Mouse (Mus musculus) forebrain, embryonic 11.5 days (tissue): Measurements from ENCODE around the gene Fbxl19. TPM values are rescaled to one million over a fixed set of nuclear protein-coding genes. Genes with fewer than 3 reads are reported as not detected.

ENCODE experiments used
- ATAC-seq: fragments of 200-750 bp; cut with Nextera tagmentation; replicated peaks from 2 replicates; pipeline ENCODE4 v1.8.0; 2017; ENCODE audit warnings: moderate TSS enrichment; ENCODE audit not compliant: low FRiP score
- DNase-seq: peaks from one replicate; pipeline ENCODE4 v3.0.0-alpha.2; 2017; ENCODE audit warnings: low spot score
- H3K27ac ChIP-seq: fragments of 300-500 bp; sonication (generic); 2 replicates; pipeline ENCODE4 v1.5.1; 2014; ENCODE audit warnings: low read depth, low read length
- H3K27me3 ChIP-seq: fragments of 300-500 bp; sonication (generic); 2 replicates; pipeline ENCODE4 v1.6.1; 2014; ENCODE audit warnings: mild to moderate bottlenecking, low read length, mixed read lengths; ENCODE audit not compliant: control insufficient read depth, insufficient read depth
- H3K36me3 ChIP-seq: fragments of 300-500 bp; sonication (generic); 2 replicates; pipeline ENCODE4 v1.6.1; 2014; ENCODE audit warnings: mild to moderate bottlenecking, low read length, moderate library complexity, mixed read lengths; ENCODE audit not compliant: control insufficient read depth, insufficient read depth
- H3K4me1 ChIP-seq: fragments of 300-500 bp; sonication (generic); replicated peaks from 2 replicates; pipeline ENCODE4 v1.6.1; 2014; ENCODE audit warnings: low read length, mixed read lengths; ENCODE audit not compliant: control insufficient read depth, insufficient read depth
- H3K4me2 ChIP-seq: fragments of 300-500 bp; sonication (generic); 2 replicates; pipeline ENCODE4 v1.6.1; 2014; ENCODE audit warnings: low read depth, mild to moderate bottlenecking, low read length, moderate library complexity, mixed read lengths; ENCODE audit not compliant: severe bottlenecking
- H3K4me3 ChIP-seq: fragments of 300-500 bp; sonication (generic); 2 replicates; pipeline ENCODE4 v1.5.1; 2014; ENCODE audit warnings: low read depth, low read length
- H3K9ac ChIP-seq: fragments of 300-500 bp; sonication (generic); 2 replicates; pipeline ENCODE4 v1.6.1; 2014; ENCODE audit warnings: low read length
- H3K9me3 ChIP-seq: fragments of 300-500 bp; sonication (generic); 2 replicates; pipeline ENCODE4 v1.6.1; 2016; ENCODE audit warnings: low read length, mixed read lengths; ENCODE audit not compliant: control insufficient read depth
- WGBS: fragments of 180-500 bp; shearing (Covaris S2); extraction: QIAGEN DNeasy Blood & Tissue Kit; methylation state at CpG from one replicate; pipeline ENCODE4 v1.1.7; 2014; 5-methylcytosine and 5-hydroxymethylcytosine counted together
- polyA plus RNA-seq: library from polyadenylated mRNA; unstranded; fragments of >200 nt; fragmentation: Nextera tagmentation; extraction: Ambion mirVana; gene quantifications from 2 replicates; pipeline ENCODE4 v1.2.1, GENCODE M21; 2014

Fbxl19 gene
- polyA plus RNA-seq, 1 experiment from 2014 or later: 7.9 TPM

GRCm38 (mm10) chr7:127799738-127800137, 55.4 kb downstream of the Fbxl19 start:
- peaks cover 26% of the 10 kb centered on the region for H3K36me3 ChIP-seq

DNA sequence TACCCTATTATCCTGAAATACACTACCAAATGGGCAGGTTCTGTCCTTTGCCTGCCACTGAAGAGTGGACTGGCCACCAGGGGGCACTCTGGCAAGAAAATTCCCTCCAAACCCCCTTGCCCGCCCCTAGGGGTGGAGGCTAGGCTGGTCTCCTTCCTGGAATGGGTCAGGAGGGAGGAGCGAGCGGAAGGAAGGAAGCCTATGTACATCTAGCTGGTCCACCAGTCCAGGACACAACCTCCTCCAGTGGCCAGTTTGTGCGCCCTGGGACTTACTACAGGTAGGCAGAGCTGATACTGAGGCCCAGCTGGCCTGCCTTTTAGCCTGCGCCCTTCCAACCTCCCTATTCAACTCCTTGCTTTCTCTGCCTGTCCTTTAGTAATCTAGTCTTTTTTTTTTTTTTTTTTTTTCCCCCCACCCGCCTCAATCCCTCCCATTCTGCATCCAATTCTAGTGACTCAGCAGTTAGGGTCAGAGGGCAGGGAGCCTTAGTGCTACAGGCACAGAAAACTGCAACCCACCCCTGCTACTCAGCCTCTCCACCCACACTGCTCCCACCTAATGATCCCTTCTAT, 56.2 kb downstream of the Fbxl19 start, which contains the start of gene Hsd3b7:
TSS of gene Hsd3b7 (plus strand) at position 170 of the 575 bp plus-strand sequence.
- Histone ChIP-seq H3K27me3 (no peaks in the 10 kb centered on the region), H3K4me3 (no peak within 1 kb of the TSS), H3K4me1 (no peaks in the 10 kb centered on the region), H3K36me3 (peaks cover 20% of the 10 kb centered on the region), H3K9me3 (no peaks in the 10 kb centered on the region), H3K27ac (no peak within 1 kb of the TSS), H3K9ac (no peak within 1 kb of the TSS), H3K4me2 (no peak within 1 kb of the TSS)
- ATAC-seq (peak; percentile 86), DNase-seq (peak; percentile 95)
- 36% methylated on average over 6 of the region's 6 CpGs for WGBS

More at GRCm38 (mm10) chr7:127799738-127800137, 55.4 kb downstream of the Fbxl19 start:
- Histone ChIP-seq H3K4me2 (no peak overlapping the region), H3K27me3 (no peaks in the 10 kb centered on the region), H3K4me3 (no peak overlapping the region), H3K4me1 (no peaks in the 10 kb centered on the region), H3K9me3 (no peaks in the 10 kb centered on the region), H3K9ac (no peak overlapping the region), H3K27ac (no peak overlapping the region)
- DNase-seq (no peak), ATAC-seq (no peak)
- 93% methylated on average over 1 of the region's 1 CpGs for WGBS

GRCm38 (mm10) chr7:127801010-127801621, 56.8 kb downstream of the Fbxl19 start:
- WGBS: 92% methylated on average over 8 of the region's 8 CpGs
- DNase-seq (no peak), ATAC-seq (no peak)
- no peaks in the 10 kb centered on the region for H3K9me3 ChIP-seq
- H3K4me1 ChIP-seq: no peaks in the 10 kb centered on the region
- peaks cover 15% of the 10 kb centered on the region for H3K36me3 ChIP-seq
- H3K4me2 ChIP-seq: no peak overlapping the region
- H3K27me3 ChIP-seq: no peaks in the 10 kb centered on the region
- no peak overlapping the region for H3K4me3 ChIP-seq
- H3K27ac ChIP-seq: no peak overlapping the region
- no peak overlapping the region for H3K9ac ChIP-seq

DNA sequence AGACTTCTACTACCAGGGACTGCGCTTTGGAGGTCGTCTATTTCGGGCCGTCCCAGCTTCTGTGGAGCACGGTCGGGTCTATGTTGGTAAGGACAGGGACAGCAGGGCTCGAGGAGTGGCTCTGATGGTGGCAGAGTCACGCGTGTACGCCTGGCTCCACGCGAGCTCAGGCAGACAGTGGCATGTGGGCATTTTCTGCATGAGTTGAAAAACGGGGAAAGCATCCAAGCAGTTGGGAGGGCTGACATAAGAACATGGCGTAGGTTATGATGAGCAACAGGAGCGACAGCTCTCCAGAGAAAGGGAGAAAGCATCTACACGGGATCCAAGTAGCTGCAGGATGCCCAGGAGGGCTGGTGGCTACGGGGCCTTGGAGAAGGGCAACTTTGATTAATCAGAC, 58.0 kb downstream of the Fbxl19 start:
- no peaks in the 10 kb centered on the region for H3K27me3 ChIP-seq
- no peaks in the 10 kb centered on the region for H3K4me1 ChIP-seq
- no peak overlapping the region for H3K9ac ChIP-seq
- H3K27ac ChIP-seq: no peak overlapping the region
- peaks cover 8% of the 10 kb centered on the region; the same call in 1 of the 2 replicates for H3K36me3 ChIP-seq
- H3K4me2 ChIP-seq: no peak overlapping the region
- WGBS: 92% methylated on average over 17 of the region's 17 CpGs
- no peaks in the 10 kb centered on the region for H3K9me3 ChIP-seq
- DNase-seq (no peak), ATAC-seq (no peak)
- no peak overlapping the region for H3K4me3 ChIP-seq

DNA sequence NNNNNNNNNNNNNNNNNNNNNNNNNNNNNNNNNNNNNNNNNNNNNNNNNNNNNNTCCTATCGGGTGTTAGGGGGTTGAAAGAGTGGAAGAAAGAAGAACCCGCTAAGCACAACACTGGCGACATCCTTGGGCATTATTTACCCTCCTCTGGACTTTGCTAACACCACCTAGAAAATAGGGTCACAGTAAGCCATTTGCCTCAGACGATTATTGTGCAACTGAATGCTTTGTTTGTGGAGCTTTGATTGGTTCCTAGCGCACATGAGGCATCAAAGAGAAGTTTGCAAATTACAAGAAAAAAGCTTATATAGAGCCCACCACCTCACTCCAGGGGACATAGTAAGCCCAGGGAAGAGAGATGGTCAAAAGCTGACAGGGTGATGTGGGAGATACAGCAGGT, 64.5 kb downstream of the Fbxl19 start:
- no peak overlapping the region for H3K27ac ChIP-seq
- WGBS: 64% methylated on average over 5 of the region's 5 CpGs
- H3K36me3 ChIP-seq: no peaks in the 10 kb centered on the region

DNA sequence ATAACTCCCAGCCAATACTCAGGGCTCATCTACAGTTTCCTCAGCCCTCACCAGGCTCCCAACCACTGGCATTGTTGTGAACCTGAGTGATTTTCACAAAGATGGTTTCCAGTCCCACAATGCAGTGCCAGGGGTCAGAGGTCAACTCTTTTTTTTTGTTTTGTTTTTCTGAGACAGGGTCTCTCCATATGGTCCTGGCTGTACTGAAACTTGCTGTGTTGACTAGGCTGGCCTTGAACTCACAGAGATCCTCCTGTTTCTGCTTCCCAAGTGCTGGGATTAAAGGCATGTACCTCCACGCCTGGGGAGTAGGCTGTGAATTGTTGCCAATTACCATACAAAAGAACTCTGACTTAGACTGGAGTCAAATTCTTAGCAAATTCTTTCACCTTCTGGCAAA, 65.5 kb downstream of the Fbxl19 start:
- no peak for ATAC-seq
- DNase-seq: no peak
- Histone ChIP-seq H3K4me2 (no peak overlapping the region), H3K4me1 (no peaks in the 10 kb centered on the region), H3K27ac (no peak overlapping the region), H3K27me3 (no peaks in the 10 kb centered on the region), H3K36me3 (no peaks in the 10 kb centered on the region), H3K9me3 (no peaks in the 10 kb centered on the region), H3K4me3 (no peak overlapping the region), H3K9ac (no peak overlapping the region)
- WGBS: 85% methylated on average over 1 of the region's 1 CpGs

More for the DNA sequence above, 64.5 kb downstream of the Fbxl19 start:
- Histone ChIP-seq H3K9ac (no peak overlapping the region), H3K4me3 (no peak overlapping the region), H3K4me2 (no peak overlapping the region), H3K4me1 (no peaks in the 10 kb centered on the region), H3K27me3 (no peaks in the 10 kb centered on the region), H3K9me3 (no peaks in the 10 kb centered on the region)
- no peak for ATAC-seq
- no peak for DNase-seq

GRCm38 (mm10) chr7:127810650-127811049, 66.3 kb downstream of the Fbxl19 start:
- H3K4me1 ChIP-seq: no peaks in the 10 kb centered on the region
- no peaks in the 10 kb centered on the region for H3K36me3 ChIP-seq
- no peak overlapping the region for H3K9ac ChIP-seq
- no peaks in the 10 kb centered on the region for H3K27me3 ChIP-seq
- H3K9me3 ChIP-seq: no peaks in the 10 kb centered on the region
- H3K4me3 ChIP-seq: no peak overlapping the region
- 81% methylated on average over 10 of the region's 10 CpGs for WGBS
- H3K27ac ChIP-seq: no peak overlapping the region
- no peak overlapping the region for H3K4me2 ChIP-seq
- DNase-seq (no peak), ATAC-seq (no peak)

DNA sequence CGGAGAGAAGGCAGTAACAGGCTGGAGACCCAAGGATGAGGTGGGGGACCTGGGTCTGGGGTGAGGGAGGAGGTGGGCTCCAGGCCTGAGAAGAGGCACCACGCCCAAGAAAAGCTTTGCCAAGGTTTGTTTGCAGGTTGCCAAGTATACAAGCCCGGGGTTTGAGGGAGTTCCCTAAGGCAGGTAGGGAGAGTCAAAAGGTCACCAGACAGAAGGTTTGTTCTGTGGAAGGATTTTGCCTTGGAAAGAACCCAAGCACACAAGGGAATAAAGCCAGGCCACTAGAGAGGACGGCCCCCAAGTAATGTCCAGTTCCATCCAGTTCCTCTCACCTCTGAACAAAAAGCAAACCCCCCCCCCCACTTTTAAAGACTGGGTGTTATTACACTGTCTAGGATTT, 66.9 kb downstream of the Fbxl19 start:
- Histone ChIP-seq H3K9me3 (no peaks in the 10 kb centered on the region), H3K27me3 (no peaks in the 10 kb centered on the region), H3K27ac (no peak overlapping the region), H3K9ac (no peak overlapping the region), H3K4me3 (no peak overlapping the region), H3K4me1 (no peaks in the 10 kb centered on the region), H3K36me3 (no peaks in the 10 kb centered on the region), H3K4me2 (no peak overlapping the region)
- DNase-seq (no peak), ATAC-seq (no peak)
- WGBS: 87% methylated on average over 4 of the region's 4 CpGs

DNA sequence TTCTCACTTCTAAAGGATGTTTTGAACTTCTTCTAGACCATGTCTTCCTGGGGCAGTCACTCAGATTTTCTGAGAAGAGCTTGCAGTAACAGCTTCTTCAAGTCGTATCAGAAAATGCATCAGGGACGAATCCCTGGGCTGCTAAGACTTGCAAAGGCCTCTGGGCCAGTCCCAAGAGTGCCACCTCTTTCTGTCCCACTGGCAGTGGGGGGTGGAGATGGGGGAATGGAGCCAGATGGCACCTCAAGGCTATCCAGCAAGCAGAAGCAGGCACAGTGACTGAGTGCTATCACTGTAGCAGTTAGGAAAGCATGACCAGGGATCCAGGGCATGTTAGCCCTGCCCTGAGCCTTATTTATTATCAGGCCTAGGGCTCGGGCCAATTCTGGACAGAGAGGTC, 67.9 kb downstream of the Fbxl19 start:
- Histone ChIP-seq H3K27ac (no peak overlapping the region), H3K36me3 (no peaks in the 10 kb centered on the region), H3K4me1 (no peaks in the 10 kb centered on the region), H3K9ac (no peak overlapping the region), H3K4me3 (no peak overlapping the region), H3K27me3 (no peaks in the 10 kb centered on the region), H3K9me3 (no peaks in the 10 kb centered on the region), H3K4me2 (no peak overlapping the region)
- WGBS: 90% methylated on average over 3 of the region's 3 CpGs
- ATAC-seq: no peak
- DNase-seq: no peak
